Mouse (Mus musculus): ENCODE data around the gene Clcn6.

DNA sequence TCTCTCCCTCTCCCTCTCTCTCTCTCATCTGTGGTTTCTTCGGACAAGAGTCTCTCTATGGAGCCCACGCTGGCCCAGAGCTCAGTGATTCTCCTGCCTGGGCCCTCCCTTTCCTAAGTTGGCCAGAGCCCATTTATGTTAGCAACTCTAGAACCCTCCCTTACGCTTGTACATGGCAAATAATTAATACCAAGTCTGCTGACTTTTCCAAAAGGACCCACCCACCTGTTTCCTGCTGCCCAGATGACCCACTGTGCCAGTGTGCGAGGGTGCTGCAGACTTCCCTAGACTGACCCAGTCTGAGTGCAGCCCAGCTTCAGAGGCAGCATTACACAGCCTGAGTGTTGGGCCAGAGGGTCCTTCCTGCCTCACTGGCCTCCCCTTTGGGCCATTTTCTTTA, 26.4 kb downstream of the Clcn6 start:
- no peak for TF ChIP-seq CTCF (IDR thresholded peaks at IDR 0.05; ENCODE audit: control insufficient read depth, insufficient read depth, insufficient read length)
- no peak for TF ChIP-seq FOSL1 (IDR thresholded peaks at IDR 0.05; ENCODE audit: insufficient read depth, low read length, poor library complexity, severe bottlenecking)
- no peak for TF ChIP-seq USF1 (IDR thresholded peaks at IDR 0.05; ENCODE audit: low read depth)
- no peak for TF ChIP-seq MYOG (IDR thresholded peaks at IDR 0.05; ENCODE audit: control insufficient read depth, extremely low read depth, insufficient read length)
- TF ChIP-seq CEBPB (IDR thresholded peaks at IDR 0.05; ENCODE audit: low read depth) = no peak

All from C2C12 (cell line).